Mouse (Mus musculus): Measurements from ENCODE around the gene Poldip2.

DNA sequence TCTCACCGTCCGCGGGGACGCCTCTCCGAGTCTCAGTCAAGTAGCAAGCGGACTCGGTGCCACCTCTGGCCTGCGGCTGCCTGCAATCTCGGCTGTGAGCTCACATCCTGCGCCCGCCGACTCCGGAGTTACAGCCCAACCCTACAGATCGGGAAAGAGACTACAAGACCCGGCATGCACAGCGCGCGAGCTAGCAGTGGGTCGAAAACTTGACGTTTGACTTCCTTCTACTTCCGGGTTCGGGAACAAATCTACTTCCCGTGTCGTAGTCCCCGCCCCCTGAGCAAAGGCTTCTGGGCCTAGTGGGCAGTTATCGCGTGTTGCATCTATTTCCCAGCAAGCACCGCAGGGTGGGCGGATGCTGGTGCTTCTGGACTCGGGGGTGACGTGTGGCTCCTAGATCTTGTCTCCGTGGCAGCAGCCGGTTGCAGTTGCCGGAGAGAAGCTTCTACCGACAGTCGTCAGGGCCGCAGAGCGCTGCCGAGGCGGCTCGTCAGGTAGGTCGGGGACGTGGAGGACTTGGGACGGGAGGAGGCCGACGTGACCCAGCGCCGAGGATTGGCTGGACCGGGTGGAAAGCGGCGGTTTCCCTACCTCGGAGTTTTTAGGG is 24.2 kb downstream of the Poldip2 start, which contains the start of the genes Tnfaip1 and Ift20:
- TF ChIP-seq CTCF (IDR thresholded peaks at IDR 0.05; ENCODE audit: low read depth) (no peak), EP300 (IDR thresholded peaks at IDR 0.05; ENCODE audit: low read depth) (peak; percentile 74; the same call in 1 of the 2 replicates)

Data from liver, postnatal 0 days (tissue).